Mouse (Mus musculus): Measurements from ENCODE around the gene Nadk2.
A peak's percentile ranks its signal among the peaks of the same experiment; 100 is the strongest.

Gene Nadk2

DNA sequence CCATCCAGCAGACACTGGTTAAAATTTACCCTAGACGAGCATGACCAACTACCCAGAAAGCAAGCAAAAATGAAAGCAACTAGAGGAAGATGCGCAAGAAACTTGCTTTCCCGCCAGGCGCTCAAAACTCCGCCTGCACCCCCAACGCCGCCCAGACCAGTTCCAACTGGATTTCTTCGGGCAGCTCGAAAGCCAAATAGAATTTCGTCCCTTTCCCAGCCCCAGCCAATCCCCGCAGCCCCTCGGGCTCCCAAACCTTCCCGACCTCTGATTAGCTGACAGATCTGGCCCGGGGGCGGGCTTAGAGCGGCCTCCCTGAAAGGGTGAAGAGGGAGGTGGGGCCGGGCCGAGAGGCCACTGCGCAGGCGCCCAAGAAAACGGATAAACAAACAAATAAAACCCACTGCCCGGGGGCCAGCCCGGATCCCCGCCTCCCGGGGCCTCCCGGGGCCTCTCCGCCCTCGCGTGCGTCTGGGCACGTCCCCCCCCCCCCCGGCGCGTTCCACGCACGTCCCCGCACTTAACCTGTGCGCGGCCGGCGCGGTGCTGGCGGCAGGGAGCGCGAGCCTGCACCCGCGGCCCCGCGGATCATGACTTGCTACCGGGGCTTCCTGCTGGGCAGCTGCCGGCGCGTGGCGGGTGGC lies at the start of gene Nadk2:
Gene Nadk2 (plus strand): TSS at position 349 of the 644 bp plus-strand sequence.
- peak; percentile 97 for DNase-seq

DNA sequence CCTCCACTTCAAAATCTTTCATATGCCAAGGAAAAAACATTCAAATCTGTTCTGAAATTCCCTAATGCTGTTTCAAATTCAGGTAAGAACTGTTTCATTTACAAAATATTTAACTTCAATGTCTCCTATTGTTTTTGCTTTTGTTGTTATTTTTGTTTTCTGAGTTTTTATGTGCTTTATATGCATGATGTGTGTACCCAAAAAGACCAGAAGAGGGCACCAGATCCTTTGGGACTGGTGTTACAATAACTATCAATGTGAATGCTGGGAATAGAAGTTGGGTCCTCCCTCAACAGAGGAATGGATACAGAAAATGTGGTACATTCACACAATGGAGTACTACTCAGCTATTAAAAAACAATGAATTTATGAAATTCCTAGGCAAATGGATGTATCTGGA lies 15.4 kb upstream of the Nadk2 start:
- DNase-seq = no peak

DNA sequence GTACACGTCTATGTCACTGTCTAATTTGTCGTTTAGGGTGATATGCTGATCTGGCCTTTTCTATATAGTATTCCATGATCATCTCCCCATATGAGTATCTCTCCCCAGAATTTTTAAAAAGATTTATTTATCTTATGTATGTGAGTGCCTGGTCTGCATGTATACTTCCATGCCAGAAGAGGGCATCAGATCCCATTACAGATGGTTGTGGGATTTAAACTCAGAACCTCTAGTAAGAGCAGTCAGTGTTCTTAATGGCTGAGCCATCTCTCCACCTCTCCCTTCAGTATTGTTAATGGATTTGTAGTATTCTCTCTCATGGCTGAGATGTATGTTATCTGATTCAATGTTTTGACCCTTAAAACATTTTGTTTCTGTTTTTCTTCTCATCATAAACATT lies 11.2 kb upstream of the Nadk2 start:
- DNase-seq = no peak

DNA sequence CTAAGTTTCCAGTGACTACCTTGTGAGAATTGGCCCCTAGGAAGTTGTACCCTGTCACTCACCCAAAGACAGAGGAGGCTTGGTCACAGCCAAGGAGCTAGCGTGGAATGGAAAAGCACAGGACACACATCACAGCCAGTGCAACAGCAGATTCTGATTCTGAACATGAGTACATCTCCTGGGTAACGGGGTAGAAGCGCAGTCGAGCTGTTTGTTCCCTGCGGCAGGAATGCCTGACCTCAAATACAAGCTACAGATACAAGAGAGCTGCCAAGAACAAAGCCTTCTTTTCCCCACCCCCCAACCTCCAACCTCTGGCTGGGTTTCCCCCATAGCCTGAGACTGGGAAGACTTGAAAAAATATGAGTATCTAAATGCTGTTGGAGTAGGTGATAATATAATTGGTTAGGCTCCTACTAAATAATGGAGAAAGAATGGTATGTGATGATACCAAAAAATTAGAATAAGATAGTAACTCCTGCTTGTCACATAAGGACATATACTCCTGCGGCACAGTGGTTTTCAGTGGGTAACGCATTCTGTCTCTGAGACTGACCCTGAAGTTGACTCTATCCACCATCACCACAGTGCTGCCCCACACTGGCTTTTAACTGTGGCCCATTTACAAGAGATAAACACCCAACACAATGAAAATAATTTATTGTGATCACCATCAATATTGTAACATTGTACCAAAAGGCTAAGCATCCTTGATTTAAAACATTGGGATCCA lies 9.7 kb upstream of the Nadk2 start:
- DNase-seq = no peak

DNA sequence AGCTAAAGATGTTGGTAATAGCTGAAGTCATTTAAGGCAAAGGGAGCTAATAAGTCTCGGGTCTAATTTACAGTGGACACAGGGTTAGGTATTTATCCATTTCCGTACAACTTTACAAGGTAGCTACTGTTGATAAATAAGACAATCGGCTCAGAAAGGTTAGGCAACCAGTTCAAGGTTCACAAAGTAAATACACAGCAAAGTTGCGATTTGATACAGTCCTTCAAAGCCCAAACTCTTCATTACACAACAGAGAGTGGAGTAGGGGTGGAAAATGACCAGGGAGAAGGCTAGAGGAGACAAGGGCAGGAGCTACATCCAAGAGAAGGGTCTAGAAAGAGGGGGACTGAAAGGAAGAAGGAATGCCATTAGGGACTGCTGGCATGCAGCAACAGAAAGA lies 2.2 kb upstream of the Nadk2 start:
- DNase-seq = no peak

DNA sequence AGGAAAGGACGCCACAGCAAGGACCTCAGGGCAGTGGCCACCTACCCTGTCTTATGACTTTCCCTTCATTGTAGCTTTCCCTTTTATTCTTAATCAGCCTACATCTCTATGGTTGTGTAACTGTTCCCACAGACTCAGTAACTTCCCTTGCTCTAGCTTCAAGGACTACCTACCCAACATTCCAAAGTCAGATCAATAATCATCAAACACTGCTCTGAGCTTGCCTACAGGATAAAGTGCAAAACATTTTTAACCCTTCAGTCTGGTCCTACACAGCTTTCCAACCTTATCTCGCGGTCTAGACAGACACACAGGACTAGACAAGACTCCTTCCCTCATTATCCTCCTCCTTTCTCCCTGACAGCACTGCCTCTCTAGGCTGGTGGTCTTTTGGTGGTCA lies 707 bp upstream of the Nadk2 start:
- DNase-seq = no peak

DNA sequence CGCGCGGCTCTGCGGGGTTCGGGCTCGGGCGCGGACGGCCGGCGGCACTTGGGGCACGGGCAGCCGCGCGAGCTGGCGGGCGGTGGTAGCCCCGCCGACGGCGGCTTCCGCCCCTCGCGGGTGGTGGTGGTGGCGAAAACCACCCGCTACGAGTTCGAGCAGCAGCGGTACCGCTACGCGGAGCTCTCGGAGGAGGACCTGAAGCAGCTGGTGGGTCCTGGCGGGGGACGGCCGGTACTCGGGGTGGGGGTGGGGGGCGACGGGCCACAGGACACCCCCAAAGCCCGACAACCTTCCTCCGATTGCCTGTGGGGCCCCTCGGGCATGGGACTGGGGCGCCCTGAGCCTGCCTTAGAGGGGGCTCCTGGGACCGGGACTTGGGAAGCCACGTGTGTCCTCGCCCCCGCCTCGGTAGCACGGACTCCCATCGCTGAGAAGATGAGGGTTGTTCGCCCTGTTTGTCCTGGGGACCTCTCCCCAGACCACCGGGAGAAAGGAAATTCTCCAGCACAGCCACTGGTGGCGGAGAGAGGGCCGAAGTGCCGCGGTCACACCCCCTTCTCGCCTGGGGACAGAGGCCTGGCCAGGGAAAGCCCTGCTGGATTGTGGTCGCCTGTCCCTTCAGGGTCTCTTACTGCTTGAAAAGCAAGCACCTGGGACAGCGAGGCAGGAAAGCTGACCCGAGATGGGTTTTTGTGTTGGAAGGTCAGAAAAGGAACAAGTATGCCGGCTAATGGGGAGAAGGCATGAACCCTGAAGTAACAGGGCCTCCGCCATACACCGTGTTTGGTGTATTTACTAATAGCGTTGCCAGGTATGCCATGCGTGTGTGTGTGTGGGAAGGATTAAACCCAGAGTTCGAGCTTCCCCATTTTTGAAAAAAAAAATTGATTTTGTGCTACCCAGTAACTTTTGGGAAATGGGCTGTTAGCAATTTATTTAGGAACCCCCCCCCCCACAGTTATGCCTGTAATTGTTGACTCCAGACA lies 790 bp downstream of the Nadk2 start:
- peak; percentile 49 for DNase-seq

DNA sequence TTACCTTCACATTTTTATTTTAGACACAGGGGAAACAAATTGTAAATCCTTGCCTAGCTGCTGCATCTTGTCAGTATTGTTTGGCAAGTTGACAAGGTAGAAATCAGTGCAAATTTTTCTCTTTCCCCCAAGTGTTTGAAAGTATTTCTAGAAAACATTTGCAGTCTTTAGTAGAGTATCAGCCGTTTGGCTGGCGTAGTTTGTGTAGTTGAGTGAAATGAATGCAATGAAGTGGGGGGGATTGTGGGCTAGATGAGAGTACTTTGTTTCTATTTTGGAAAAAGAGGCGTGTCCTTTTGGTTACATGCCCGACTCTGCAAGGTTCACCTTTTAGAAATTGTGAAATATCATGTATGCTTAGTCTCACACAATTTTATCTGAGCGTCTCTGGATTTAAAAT lies 1.6 kb downstream of the Nadk2 start:
- DNase-seq = no peak

DNA sequence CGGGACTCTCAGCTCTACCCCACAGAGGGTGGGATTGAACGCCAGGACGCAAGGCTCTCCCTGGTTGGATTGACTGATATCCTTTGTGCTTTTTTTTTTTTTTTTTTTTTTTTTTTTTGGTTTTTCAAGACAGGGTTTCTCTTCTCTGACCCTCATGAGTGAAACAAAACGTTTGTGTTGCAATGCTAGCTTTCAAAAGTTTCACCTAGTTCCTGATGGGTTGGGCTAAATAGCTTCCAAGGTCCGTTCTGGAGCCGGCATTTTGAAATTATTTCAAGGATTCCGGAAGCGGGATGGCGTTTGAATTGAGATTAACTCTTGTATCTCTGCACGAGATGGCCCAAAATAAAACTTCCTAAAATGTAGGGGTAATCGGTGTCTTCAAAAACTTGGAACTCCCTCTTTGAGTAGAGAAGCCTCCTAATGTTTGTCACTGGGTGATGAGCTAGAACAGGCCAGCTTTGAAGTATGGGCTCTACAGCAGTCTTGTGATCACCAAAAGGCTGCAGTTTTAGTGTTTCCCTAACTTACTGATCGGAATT lies 2.1 kb downstream of the Nadk2 start:
- no peak for DNase-seq

DNA sequence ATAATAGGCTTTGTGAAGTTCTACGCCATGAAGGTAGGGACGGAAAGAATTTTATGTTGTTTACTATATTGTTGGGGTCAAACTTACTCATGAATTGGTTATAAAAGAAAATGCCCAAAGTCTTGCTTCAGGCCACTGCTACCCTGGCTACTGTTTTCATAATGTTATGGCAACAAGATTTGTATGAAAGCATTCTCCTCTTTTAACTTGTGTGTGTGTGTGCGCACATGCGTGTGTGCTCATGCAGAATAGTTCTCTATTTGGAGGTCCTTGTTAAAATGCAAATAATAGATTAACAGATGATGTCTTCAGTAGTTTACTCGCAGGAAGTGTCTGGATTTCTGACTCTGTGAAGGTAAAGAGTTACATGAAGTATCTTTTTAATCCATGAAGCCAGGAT lies 2.6 kb downstream of the Nadk2 start:
- DNase-seq = no peak

DNA sequence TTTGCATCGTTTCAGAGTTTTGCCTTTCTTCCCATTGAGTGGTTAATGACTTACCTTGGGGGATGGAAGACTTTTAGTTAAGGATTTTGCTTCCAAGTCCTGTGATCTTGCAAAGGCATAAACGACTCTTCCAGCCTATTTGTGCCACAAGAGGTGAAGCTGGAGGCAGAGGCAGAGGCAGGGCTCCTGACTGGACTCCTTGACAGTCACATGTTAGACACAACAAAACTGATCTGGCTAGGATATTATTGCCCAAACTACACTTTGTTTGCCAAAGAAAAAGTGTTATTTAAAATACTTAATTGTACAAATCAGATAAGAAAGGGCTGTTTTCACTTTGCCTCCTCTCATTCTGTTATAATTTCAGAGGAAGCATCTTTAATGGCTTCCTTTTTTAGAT lies 3.1 kb downstream of the Nadk2 start:
- DNase-seq = no peak

DNA sequence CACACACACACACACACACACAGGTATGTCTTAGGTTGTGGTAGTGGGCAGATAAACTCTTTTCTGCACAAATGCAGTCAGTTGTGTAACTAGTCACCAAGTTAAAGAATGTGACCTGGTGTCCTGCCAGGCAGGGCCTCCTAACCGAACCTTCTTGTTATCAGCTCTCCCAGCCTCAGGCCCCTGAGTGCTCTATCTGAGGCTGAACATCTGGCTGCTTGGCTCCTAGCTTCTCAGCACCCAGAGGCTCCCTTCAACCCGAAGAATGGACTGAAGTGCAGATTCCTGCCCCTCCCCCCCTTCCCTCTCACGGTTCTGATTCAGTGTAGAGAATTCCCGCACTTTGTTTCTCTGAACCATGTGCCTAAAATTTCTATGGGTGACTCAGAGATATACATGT lies 3.6 kb downstream of the Nadk2 start:
- DNase-seq = no peak

DNA sequence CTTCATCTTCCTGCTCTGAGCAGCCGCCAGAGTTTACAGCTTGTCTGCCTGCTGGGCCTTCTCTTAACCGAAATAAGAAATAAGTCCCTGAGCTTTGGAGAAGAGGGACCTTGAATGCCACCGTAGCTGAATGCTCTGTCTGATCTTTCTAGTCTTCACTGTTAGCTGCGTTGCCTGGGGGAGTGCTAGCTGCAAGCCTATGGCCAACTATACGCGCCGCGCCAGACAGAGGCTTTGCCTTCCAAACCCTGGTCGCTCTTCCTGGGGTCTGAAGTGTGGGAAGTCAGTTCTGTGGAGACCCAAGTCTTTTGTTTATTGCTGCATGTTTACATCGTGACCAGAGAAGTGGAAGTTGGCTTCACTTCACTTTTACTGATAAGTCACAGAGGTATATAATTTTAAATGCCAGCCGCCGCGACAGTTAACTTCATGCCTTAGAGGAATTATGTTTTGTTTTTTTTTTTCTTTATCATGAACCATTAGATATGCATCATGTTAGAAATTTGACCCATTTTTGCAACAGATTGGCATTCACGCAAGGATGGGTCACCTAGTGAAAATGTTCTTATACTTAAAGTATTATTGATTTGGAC lies 4.6 kb downstream of the Nadk2 start:
- DNase-seq = no peak

DNA sequence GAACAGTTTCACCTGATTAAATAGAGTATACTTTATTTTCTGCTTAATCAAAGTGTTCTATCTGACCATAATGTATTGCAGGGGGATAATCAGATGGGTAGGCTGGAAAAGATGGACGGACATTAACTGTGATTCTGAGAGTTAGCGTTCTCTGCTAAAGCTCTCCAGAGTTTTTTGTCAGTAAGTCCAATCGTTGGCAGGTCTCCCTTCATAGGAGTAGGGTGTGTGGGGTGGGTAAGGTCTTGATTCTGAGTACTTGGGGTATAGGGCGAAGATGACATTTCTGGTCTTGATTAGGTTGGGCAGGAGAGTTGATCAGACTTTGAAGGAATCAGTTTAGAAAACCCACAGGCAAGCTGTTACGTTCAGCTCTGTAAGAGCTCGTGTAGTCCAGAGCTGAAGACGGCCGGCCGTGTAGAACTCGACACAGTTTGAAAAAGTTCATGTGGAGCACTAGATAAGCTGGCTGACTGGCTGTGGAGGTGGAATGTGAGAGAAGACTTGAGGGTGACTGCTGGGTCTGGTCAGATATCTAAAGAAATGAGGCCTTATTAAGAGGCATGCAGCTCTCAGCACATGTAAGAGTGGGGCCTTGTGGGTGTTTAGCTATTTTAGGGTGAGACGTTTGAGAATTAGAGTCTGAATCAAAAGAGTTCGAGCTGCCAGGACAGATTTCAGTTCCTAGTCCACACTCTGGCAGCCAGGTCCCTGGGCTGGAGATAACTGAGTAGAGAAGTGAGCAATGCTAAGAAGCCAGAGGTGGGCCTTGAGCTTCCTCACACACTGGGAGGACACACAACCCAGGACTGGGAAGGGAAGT lies 7.6 kb downstream of the Nadk2 start:
- DNase-seq = no peak

DNA sequence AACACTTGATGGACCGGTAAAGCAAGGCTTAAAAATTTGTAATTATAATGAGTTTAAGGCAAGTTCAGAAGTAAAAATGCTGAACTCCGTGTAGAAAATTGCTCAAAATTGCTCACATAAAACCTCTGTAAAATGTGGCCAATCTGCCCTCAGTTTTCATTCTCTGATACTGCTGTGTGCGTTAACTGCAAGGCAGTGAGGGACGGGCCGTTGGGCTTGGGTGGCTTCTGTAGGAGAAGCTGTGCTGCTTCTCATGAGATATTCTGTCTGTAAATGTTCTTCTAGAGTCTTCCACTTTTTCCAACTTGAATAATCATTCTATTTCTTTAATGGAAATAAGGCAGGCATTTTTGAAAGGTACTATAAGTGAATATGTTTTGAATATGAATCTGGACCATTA lies 8.6 kb downstream of the Nadk2 start:
- DNase-seq = no peak

DNA sequence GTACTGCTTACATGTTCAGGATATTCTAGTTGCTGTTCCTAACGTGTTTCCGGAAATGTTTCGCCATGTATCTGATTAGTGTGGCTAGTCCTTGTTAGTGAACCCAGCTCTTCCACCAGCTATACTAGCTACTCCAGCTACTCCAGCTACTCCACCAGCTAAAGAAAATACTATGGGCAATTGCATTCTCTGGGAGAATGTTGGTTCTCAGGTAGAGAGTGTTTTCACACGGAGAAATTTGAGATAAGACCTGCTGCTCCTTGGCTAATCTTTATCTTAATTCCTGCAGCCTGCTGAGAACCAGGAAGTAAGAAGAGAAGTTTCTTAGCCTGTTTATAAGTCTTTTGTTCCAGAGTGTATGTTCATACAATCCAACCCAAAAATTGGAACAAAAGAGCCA lies 9.1 kb downstream of the Nadk2 start:
- DNase-seq = no peak

DNA sequence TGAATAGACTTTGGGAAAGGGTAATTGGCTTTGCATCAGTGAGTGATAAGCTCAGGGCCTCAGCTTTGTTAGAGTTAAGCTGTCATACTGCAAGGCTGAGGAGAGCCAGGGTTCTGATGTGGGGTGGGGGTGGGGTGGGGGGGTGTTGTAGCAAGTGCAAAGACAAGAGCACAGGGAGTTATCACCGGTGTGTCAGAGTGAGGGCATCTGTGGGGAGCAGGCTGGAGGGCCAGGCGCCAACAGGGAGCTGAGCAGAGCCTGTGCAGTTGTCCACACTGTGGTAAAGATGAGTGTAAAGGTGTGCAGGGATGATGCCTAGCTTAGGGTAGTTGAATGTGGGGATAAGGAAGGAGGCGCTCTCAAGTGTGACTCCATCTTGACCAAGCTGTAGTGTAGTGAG lies 10.2 kb downstream of the Nadk2 start:
- no peak for DNase-seq

DNA sequence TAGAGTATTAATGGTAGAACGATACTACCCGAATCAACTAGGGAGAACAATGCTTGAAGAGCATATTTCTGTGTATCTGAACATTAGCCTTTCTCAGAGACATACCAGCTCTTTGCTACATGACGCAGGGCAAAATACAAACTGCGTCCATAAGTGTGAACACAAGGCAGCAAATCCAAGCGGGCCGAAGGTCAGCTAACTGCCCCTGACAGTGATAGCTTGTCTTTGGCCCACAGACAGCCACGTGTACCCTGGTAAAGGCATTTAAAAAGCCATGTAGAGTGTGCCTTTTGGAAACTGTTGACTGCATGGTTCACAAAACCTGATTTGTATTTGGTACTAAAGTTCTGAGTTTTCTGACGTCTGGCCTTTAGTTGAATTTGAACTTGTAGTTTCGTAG lies 11.7 kb downstream of the Nadk2 start:
- no peak for DNase-seq

DNA sequence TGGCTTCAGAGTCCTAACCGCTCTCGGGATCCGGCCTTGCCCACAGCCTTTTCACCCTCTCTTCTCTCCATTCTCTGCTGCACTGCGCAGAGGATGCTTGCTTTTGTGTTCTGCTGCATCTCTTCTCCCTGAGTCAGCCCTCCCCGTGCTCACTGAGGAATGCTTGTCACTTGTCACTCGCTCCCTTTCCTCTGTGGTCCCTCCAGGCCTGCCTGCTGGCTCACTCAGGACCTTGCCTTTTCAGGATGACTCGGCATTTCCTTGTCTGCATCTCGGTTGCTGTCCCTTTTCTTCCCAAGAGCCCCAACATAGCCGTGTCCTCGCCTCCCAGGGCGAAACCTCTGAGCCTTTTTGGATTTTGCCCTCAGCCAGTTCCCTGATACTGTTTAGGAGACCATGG lies 15.8 kb downstream of the Nadk2 start:
- no peak for DNase-seq

DNA sequence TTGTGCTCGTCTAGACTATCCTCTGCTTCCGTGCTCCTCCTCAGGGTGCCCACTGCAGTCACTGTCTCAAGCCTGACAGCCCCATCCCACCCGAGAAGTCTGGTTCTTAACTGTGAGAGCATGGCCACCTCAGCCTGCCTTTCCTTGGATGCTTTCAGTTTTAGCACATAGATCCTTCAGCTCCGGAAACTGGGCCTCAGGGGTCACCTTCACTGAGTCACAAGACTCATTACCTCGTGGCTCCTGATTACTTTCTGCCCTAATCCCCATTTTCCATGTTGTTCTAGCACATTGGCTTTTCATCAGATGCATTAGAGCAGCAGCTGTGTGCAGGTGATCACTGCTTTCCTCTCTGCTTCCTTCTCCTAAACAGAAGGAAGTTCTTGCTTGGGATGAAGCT lies 16.4 kb downstream of the Nadk2 start:
- DNase-seq = no peak

DNA sequence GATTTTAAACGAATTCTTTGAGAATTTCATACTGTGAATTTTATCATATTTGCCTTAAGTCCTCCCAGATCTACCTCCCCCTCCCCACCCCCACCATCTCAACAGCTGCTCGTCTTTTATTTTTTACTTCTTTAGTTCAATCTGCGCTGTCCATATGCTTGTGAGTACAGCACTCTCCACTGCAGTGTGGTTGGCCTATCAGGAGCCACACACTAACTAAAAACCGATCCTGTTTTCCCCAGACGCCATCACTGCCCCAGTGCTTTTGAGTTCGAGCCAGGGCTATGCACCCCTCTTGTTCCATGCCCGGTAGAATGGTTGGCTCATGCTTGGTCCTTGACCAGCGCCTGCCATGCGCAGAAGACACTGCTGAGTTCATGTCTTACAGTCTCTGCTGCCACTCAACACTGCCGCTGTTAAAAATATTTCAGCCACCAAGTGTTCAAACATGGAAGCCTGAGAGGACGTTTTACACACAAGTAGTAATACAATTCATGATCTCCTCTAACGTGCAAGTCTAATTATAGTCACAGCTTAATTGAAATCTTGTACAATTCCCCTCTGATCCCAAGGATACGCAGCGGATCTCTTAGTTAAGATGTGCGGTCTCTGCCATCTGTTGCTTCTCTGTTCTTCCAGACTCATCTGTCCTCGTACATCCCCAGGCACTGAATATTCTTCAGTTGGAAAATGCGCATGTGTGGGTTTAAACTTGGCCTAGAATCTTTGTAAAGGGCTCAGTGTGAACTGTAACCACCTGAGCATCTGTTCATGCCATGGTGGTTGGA lies 17.0 kb downstream of the Nadk2 start:
- no peak for DNase-seq

Data from right cerebral cortex, postnatal 25 days (tissue).